Mouse (Mus musculus) lung, postnatal 36 days (tissue): ENCODE data around the gene Chd3.

Experiments used
- DNase-seq: peaks from one replicate; pipeline ENCODE4 v3.0.0; 2022; ENCODE audit warnings: mixed read lengths

Gene Chd3

GRCm38 (mm10) chr11:69364376-69364775 lies 4.8 kb downstream of the Chd3 start:
- no peak for DNase-seq

DNA sequence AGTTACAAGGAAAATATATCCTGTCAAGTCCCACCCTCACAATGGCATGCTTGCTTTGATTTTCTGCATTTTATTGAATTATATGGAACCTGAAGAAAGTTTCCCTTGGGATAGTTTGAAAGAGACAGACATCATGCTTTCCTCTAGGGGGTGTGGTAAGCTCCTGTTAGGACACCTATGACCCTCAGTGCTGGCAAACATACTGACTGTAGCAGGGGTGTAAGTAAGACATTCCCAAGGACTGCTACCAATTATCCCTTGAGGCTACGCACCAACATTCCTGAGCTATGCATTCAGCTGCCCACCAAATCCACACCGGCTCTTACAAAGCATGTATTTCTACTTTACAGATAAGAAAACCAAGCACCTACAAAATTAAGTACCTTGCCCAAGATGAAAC lies 6.7 kb downstream of the Chd3 start:
- DNase-seq, result no peak

DNA sequence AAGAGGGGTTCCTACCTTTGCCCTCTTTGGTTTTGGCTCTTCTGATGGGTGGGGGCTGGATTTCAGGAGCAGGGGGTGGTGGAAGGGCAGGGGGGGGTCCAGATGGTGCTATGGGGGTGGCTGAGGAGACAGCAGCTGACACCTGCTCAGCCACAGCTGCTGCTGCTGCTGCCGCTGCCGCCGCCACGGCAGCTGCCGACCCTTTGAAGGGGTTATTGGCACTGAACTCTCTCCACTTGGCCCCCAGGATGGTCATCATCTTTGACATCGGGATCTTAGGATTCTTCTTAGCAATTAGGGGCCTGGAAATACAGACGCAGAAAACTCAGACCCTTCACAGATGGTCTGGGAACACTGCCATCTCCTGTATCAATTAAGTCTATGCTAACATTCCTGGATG lies 7.2 kb downstream of the Chd3 start:
- no peak for DNase-seq

GRCm38 (mm10) chr11:69357690-69358089 lies 11.5 kb downstream of the Chd3 start:
- no peak for DNase-seq

- no peak for DNase-seq
Observed at GRCm38 (mm10) chr11:69356544-69356943, 12.7 kb downstream of the Chd3 start.

GRCm38 (mm10) chr11:69346441-69346840 lies 22.8 kb downstream of the Chd3 start:
- DNase-seq, result no peak

GRCm38 (mm10) chr11:69340161-69341131 lies 28.8 kb downstream of the Chd3 start, which contains the start of gene Rnf227:
Gene Rnf227 (plus strand): TSS chr11:69340461.
- peak; percentile 53 for DNase-seq

GRCm38 (mm10) chr11:69334796-69335195 lies 34.4 kb downstream of the Chd3 start:
- DNase-seq, result no peak

DNA sequence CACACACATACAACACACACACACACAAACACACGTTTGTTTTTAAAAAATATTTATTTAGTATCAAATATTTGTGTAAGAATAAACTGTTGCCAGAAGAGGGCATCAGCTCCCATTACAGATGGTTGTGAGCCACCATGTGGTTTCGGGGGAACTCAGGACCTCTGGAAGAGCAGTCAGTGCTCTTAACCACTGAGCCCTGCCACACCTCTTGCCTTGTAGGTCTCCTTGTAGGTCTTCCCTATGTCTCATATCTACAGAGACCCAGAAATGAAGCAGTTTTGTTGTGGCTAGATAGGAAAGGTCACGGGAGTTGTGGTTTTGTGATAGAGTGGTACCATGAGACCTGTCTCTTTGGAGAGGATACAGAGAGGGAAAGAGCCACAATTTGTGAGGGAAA lies 35.3 kb downstream of the Chd3 start:
- DNase-seq, result no peak

DNA sequence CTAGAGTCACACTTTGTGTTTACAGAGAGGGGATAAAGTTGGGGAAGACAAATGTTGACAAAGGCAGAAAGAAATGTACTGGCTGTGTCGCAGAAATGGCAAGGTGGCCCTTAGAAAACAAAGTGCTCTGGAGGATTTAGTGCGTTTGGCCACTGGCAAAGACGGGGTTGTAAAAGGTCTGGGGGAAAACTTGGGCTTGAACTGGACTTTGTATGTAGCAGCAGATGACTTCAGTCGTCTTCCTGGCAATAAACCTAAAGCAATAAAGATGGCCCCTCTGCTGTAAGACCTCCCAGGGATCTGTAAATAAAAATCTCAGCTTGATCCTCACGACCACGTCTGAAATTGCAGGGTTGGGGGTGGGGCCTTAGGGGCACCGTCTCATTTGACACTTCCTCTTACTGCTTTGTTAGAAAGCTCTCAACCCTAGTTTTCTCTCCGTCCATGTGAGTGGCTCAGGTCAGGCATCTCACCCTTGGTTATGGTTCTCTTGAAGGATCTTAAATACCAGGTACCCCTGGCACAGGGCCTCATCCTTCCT lies 36.4 kb downstream of the Chd3 start:
- DNase-seq, result no peak

GRCm38 (mm10) chr11:69331929-69332405 lies 37.2 kb downstream of the Chd3 start:
- peak; percentile 75 for DNase-seq

DNA sequence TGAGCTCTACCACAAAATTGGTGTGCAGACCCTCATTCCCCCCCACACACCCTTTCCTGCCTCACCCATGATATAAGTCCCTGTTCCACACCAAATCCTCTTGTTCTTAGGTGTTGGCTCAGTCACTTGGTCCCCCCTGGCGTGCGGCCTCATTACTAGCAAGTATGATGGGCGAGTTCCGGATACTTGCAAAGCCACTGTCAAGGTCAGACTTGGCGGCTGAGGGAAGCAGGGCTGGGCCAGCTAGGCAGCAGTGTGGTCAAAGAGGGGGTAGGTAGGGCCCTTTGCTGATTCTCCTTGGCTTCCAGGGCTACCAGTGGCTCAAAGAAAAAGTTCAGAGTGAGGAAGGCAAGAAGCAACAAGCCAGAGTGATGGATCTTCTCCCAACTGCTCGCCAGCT lies 38.1 kb downstream of the Chd3 start:
- no peak for DNase-seq

GRCm38 (mm10) chr11:69328517-69328916 lies 40.7 kb downstream of the Chd3 start:
- DNase-seq, result no peak

- DNase-seq, result no peak
Observed at GRCm38 (mm10) chr11:69327648-69328047, 41.6 kb downstream of the Chd3 start.

- no peak for DNase-seq
Observed at GRCm38 (mm10) chr11:69327157-69327442, 42.1 kb downstream of the Chd3 start.

GRCm38 (mm10) chr11:69326408-69327156 lies 42.6 kb downstream of the Chd3 start:
- DNase-seq, result no peak

GRCm38 (mm10) chr11:69325628-69326407 lies 43.4 kb downstream of the Chd3 start, which contains the start of gene Kcnab3:
Gene Kcnab3 (plus strand): TSS chr11:69326258.
- peak; percentile 97 for DNase-seq

GRCm38 (mm10) chr11:69324749-69325148 lies 44.5 kb downstream of the Chd3 start:
- no peak for DNase-seq

DNA sequence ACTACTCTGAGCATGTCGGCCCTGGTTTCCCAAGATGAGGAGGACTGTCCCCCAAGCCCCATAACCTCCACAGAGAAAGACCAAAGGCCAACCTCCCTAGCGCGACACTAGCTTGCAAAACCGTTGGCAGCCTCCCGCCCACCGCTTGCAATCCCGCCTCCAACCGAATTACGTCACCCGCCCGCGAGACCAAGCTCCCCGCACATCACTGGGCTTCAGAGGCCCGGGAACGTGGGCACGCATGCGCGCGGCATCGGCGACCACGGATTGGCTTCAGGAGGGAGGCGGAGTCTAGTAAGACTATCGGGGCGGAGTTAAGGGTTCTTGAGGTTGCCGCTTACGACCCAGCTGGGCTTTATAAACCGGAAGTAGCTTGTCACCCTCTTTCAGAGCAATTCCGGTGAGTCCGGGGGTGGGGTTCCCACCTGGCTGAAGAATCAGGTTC lies 45.5 kb downstream of the Chd3 start, which contains the start of the genes Cntrob and Trappc1:
TSS of gene Cntrob (minus strand) at position 109 of the 445 bp plus-strand sequence.
TSS of gene Trappc1 (plus strand) at position 314 of the 445 bp plus-strand sequence.
- DNase-seq, result peak; percentile 99

DNA sequence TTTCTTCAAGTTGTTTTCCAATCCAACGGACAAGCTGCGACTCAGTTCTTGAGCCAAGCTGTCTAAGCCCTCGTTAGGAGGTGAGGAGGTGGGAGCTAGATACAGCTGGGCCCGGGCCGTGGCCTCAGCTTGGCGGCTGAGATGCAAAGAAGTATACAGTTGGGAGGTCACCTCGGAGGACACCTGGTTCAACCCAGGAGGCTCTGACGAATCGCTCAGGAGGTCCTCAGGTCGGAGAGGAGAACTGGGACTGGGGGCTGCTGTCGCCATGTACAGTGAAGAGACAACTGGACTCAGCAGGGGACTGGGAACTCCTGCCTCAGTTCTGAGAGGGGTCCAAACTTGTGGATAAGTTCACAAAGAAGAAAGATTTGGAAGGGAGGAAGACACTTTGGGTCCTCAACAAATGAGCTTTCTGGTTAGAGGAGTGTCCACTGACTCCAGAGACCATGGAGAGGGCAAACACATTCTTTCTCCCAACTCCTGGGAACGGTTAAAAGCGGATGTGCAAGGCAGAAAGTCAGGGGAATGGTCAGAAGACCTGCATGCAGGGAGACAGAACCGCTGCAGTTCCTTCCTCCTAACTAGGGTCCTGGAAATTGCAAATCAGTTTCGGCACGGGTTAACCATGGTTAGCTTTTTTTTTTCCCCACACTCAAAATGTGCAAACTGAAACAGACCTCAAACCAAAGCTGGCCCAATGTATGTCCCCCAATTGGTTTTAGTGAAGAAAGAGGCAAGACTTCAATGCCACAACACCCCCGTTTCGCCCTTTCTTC lies 46.3 kb downstream of the Chd3 start:
- no peak for DNase-seq

- DNase-seq, result no peak
Observed at GRCm38 (mm10) chr11:69322010-69322409, 47.2 kb downstream of the Chd3 start.

- no peak for DNase-seq
Observed at GRCm38 (mm10) chr11:69321580-69321979, 47.6 kb downstream of the Chd3 start.
